Mouse (Mus musculus): Measurements from ENCODE around the gene Crtac1. TPM values are rescaled to one million over a fixed set of nuclear protein-coding genes. Genes with fewer than 3 reads are reported as not detected.

Crtac1 gene
- polyA plus RNA-seq, 1 experiment = not detected

DNA sequence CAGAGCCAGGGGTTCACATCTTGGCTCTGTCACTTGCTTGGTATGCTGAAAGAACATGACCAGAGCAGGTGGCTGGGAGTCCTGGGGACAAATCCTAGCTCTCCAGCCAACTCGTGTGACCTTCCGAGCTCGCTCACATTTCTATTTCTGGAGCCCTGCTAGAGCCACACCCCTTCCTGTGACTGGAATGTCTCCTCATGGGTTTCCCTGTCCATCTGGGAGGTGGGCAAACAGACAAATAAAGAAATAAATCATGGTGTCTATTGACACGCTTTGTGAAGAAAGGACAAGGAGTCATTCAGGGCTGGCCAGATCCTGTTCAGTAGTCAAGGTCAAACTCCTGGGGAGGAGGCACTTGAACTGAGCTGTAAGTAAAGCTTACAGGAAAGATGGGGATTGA, 143.2 kb downstream of the Crtac1 start:
- no peak for TF ChIP-seq GATA1 (IDR thresholded peaks at IDR 0.05; ENCODE audit: low read length)

DNA sequence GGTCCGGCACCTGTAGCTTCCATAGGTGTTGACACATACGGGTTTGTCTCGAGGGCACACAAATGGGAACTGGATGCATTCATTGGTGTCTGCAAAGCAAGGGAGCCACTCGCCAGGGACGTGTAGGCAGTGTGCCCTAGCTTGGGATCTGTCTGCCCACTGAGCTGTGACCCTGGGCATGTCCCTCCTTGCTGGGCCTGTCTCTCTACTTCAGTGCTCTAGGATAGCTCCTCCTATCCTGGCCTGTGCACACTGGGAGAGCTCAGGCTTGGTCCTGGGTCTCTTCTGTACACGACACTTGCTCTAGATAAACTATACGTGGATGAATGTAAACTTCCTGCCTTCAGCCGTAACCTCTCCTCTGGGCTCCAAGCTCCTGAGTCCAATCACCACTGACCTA, 147.4 kb downstream of the Crtac1 start:
- no peak for TF ChIP-seq GATA1 (IDR thresholded peaks at IDR 0.05; ENCODE audit: low read length)

DNA sequence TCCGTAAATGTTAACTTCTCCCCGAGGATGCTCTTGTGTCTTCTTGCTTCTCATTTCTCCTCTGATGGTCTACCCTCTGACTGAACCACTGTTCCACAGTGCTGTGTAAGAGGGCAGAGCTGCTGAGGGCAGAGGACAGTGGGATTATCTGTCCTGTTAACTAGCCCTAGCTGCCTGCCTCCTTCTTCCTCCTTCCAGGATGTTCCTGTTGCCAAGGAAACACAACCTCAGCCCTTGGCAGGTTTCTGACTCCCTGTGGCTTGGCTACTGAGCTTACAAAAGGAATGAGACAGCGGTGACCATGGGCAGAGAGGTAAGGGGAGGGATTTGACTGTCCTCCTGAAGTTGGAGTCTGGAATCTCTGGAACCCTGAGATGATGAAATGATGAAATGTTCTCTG, 152.0 kb downstream of the Crtac1 start:
- no peak for TF ChIP-seq GATA1 (IDR thresholded peaks at IDR 0.05; ENCODE audit: low read length)

DNA sequence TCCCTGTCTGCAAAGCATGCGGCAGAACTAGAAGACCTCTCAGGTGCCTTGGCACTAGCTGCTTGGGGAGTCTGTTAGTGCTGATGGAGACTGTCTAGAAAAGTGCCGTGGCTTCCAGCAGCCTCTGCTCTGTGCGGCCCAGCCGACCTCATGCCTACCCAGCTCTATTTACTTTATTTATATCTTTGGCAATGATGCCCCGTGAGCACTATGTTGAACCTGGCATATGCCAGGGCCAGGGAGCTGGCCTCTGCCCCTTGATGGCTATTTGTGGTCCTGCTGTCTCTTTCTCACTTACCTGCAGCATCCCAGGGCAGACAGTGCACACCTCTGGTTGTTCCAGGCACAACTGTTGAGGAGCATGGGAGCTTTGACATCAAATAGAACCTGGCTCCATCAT, 153.1 kb downstream of the Crtac1 start:
- TF ChIP-seq GATA1 (IDR thresholded peaks at IDR 0.05; ENCODE audit: low read length) = no peak

DNA sequence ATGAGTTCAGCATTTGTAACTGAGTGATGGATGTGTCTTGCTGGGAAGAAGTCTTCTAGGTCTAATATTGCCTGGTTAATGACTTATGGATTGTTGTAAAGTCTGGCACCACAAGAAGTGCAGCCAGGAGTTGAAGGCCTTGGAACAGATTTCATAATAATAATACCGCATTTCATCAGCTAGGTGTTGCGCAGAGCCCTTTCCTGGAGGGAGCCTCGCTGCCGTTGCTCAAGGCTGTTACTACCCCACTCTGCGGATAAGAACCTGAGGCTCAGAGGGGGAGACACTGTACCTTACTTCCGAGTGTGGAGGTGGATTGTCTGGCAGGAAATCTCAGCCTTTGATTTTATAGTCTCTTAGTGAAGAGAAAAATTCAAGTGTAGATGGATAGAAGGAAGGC, 154.3 kb downstream of the Crtac1 start:
- TF ChIP-seq GATA1 (IDR thresholded peaks at IDR 0.05; ENCODE audit: low read length) = no peak

DNA sequence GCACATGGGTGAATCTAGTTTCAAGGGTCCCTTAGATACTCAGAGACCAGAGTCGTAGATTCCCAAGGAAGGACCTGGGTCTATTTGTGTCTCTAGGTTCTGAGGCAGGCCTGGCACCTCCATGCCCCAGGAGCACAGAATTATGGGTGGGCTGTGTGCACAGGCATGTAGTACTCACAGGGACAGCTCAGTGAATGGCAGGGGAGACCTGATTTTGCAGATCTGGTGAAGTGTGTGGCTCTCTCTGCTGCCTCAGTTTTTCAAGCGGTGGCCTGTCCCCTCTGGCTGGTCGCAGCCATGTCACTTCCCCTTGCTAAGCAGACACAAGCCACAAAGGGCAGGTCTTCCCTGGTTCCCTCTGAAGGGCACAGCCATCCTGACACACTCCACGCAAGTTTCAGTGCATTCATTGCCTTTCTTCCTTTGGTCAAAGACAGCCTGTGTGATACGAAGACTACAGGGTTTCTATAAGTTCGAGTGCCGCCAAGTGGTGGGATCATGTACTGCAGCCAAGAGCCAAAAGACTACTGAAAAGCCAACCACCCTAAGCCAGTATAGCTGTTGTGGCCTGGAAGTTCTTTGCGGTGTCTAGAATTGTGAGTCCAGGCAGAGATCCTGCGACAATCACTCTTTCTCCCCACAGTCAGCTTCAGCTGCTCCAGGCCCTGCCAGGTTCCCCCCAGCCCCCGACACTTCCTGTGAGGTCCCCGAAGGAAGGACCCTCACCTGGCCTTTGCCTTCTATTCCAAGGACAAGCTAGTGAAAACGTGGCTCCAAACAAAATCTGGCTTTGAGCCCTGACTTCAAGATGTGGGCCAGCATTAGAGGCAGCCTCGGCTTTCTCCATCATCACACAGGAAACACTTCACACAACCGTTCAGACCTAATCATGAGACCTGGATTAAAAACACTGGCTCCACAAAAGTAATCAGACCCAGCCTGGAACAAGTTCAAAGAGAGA, 159.3 kb downstream of the Crtac1 start:
- TF ChIP-seq GATA1 (IDR thresholded peaks at IDR 0.05; ENCODE audit: low read length) = no peak

DNA sequence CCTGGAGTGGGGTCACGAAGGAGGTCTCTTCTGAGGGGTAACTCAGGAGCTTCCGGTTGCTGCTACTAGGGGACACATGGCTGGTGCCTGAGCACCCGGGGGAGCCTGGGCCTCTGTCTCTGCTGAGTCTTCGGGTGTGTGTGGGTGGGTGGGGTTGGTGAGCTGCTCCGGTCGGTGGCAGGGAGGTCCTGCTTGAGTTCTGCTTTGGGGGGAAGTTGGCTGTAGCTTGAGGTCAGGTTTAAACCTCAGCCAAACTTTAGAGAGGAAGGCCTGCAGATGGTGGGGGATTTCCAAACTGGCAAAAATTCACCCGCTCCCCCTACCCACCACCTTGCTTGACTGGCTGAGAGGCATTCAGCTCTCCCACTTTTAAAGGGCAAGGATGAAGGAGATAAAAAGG, 160.4 kb downstream of the Crtac1 start:
- no peak for TF ChIP-seq GATA1 (IDR thresholded peaks at IDR 0.05; ENCODE audit: low read length)

DNA sequence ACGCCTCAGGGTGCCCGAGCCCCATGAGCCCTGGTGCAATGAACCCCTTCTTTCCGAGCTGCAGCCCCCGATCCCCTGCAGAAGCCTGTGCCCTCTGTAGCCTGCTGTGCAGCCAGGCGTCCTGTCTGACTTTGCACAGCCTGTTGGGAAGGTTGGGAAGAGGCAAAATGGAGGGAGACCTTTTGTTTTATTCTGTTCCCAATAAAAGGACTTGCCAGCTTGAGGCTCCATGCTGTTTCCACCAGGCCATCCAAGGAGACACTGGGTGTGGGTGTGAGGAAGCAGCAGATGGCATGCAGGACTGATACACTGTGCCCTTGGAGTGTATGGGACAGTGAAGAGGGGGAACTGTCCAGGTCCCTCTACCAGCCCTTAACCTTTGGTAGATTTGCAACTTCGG, 161.5 kb downstream of the Crtac1 start:
- TF ChIP-seq GATA1 (IDR thresholded peaks at IDR 0.05; ENCODE audit: low read length) = no peak

DNA sequence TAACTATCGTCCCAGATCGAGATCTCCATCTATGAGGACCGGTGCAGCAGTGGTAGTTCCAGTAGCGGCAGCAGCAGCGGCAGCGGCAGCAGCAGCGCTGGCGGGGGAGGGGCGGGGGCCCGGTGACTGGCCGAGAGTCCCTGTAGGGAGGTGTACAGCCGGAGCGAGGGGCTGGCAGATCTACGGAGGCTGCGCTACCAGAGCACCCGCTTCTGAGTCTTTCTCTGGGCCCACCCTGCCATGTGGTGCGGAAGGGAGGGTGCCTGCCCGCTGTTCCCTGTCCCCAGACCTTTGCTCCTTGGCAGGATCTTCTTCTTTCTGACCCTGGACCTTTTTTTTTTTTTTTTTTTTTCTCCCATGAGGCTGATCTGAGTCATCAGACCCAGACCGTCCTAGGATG, 163.2 kb downstream of the Crtac1 start:
- TF ChIP-seq GATA1 (IDR thresholded peaks at IDR 0.05; ENCODE audit: low read length) = no peak

DNA sequence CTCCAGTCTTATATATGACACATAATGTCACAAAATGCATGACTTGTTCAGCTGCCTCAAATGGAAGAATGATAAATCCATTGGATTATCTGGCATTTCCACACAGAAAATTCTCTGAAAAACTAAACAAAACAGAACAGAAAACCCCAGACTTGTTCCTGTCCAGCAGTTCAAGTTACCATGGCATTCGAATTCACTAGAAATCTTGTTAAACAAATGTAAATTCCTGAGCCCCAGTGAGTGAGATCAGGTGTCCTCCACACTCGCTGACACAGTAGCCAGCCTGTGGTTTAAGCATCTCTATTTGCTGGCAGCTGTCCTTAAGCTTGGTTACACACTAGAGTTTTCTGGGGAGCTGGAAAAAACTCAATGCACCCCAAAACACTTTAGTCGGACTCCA, 168.1 kb downstream of the Crtac1 start:
- TF ChIP-seq GATA1 (IDR thresholded peaks at IDR 0.05; ENCODE audit: low read length) = no peak

DNA sequence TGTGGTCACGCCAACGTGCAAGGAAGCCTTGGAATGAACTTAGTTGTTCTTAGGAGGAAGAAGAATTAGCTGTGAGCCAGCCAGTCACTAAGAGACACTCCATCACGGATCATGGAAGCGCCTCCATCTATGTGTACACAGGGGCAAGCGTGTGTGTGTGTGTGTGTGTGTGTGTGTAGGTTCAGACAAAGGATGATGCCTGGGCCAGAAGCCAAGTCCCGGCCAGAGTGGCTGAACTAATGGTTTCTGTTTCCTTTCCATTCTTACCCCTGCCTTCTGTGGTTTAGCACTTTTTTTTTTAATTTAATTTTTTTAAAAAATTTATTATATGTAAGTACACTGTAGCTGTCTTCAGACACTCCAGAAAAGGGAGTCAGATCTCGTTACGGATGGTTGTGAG, 171.1 kb downstream of the Crtac1 start:
- no peak for TF ChIP-seq GATA1 (IDR thresholded peaks at IDR 0.05; ENCODE audit: low read length)

DNA sequence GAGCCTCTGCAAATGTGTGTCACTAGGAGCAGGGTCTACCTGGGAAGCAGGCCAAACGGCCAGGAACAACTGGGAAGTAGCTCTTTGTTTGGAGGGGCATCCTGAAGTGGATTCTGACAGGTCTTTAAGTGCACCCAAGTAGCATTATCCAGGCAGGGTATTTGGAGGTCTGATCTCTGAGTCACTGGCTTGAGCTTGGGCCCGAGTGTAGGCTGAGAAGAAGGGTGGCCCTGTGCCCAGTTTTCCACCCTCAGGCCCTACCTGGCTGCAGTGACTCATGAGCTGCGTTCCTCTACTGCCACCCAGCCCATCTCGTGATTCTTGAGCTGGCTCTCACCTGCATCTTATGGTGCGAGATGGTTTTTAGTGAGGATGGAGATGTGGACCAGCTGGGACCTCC, 173.0 kb downstream of the Crtac1 start:
- no peak for TF ChIP-seq GATA1 (IDR thresholded peaks at IDR 0.05; ENCODE audit: low read length)

DNA sequence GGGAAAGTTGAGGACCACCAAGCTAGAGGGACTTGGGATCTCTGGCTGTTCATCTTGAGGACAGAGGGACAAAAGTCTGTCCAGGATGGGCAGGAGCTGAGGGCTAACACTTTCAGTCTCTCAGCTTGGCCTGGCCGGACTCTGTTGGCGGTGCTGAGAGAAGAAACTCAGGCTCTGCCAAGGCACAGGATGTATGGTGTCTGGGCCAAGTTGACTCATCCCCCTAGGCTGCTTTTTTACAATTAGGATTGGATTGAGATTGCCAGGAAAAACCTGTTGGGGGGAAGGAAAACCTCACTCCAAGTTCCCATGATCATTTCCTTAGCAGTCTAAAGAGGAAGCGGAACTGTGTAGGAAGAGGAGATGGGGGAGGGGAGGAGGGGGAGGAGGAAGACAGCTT, 173.6 kb downstream of the Crtac1 start:
- TF ChIP-seq GATA1 (IDR thresholded peaks at IDR 0.05; ENCODE audit: low read length) = no peak

DNA sequence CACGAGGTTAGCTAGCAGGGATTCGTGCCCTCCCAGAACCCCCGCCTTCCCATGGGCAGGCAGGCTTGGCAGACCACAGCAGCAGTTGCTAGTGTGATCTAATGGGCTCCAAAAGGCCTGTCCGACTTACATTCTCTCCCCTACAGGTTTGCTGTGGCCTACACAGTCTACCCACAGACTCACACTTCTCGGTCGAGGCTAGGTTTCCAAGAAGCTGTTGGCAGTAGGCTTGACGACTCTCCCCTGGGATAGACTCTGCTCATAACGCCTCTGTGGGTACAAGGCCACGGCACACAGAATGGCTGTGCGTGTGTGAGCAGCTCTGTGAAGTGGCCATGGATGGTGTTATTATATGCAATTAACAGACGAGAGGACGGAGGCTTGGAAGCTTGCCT, 174.3 kb downstream of the Crtac1 start:
- no peak for TF ChIP-seq GATA1 (IDR thresholded peaks at IDR 0.05; ENCODE audit: low read length)

DNA sequence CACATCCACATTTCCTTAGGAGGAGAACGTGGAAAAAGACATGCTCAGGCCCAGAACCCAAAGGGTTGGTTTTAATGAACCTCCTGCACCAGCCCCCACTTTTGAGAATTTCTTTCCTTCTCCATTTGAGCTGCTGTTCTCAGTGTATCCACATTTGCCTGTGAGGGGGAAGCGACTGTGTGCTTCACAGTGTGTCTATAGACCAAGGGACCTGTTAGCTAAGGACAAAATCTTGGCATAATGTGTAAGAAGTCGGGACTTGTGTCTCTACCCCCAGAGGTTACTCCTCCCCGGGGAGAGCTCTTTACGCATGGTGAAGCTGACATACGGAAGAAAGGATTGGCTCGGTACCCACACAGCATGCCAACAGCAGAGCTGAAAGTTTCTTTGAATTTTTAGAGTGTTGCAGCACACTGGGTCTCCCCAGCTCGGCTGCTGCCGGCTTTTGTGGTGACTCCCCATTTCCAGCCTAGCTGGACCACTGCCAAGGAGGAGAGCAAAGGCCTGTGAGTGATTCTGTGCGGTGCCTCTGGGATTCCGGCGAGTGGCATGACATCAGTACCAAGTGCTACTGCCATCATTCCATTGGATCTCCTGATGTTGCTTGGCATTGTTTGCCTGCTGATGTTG, 174.9 kb downstream of the Crtac1 start:
- TF ChIP-seq GATA1 (IDR thresholded peaks at IDR 0.05; ENCODE audit: low read length) = no peak

DNA sequence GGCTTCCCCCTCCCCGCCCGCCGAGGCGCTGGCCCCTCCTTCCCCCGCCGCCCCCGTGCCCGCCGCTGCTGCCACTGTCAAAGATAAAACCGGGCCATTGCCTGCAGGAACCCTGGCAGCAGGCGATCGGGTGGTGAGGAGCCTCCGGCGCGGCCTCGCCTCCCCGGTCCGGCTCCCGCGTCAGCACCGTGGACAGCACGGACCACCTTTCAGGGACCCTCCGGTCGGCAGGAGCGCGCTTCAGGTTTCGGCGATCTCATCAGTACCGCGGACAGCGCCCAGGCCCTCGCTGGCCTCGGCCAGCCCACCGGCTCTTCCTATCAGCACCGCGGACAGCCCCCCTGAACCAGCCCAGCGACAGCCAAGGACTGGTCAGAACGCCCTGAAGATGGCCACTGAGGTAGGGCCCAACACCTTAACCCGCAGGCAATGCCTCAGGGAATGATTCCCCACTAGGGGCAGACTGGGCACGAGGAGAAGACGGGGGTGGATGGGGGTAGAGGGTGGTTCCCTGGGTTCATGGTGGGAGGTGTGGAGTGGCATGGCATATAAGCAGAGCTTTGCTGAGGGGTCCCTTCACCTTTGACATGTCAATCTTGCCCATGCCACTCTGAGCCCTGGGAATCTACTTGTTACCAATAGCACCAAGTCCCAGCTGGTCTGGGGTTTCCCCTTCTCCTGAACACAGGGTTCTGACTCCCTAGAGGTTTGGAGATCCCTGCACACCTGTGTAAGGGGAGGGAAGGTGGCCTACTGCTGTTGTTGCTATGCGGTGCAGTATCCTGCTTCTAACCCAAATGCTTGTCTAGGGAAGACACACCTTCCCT, 175.6 kb downstream of the Crtac1 start:
- no peak for TF ChIP-seq GATA1 (IDR thresholded peaks at IDR 0.05; ENCODE audit: low read length)
